Mouse (Mus musculus): Measurements from ENCODE around the gene Eml3.
A peak's percentile ranks its signal among the peaks of the same experiment; 100 is the strongest.
"Not testable (repeated sequence)": the region's sequence is repeated elsewhere in the genome, so short reads cannot be mapped to it uniquely, and the experiment has no call there.

The Eml3 gene

GRCm38 (mm10) chr19:8953135-8954039 lies 24.0 kb downstream of the Eml3 start, which contains the start of gene Tut1:
Gene Tut1 (plus strand): TSS chr19:8953847.
- DNase-seq, result peak; percentile 94

DNA sequence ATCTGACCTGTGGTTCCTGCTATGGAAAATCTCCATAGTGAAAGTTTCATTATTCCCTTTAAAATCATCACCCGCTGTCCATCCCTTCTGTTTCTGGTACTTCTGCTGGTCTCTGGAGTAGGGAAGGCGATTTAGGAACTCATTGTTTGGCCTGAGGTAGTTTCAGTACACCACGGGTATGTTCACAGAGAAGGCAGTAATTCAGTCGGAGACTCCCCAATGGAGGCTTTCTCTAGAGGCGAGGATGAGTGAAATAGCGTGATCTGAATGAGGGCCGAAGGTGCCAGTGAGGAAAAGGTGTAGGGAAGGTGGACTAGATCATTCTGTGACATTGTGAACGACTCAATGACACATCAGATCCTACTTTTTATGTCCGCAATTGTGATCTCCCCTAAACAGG lies 24.8 kb downstream of the Eml3 start:
- no peak for DNase-seq

- DNase-seq, result no peak
Observed at GRCm38 (mm10) chr19:8962256-8962655, 32.9 kb downstream of the Eml3 start.

GRCm38 (mm10) chr19:8965075-8965474 lies 35.7 kb downstream of the Eml3 start:
- no peak for DNase-seq

DNA sequence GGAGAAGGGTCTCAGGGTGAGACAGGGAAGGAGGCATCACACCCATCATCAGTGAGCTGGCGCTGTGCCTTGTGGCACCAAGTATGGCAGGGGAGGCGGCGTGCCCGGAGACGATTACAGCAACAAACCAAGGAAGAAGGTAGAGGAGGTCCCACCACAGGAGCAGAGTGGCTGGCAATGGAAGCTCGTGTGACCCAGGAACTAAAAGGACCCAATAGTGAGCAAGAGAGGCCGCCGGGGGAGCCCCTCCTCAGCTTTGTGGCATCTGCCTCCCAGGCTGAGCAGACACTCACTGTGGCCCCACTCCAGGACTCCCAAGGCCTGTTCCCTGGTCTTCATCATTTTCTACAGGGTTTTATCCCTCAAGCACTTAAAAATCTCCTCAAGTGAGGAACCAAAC lies 36.4 kb downstream of the Eml3 start:
- DNase-seq, result peak in 1 of 2 experiments; percentile 26

DNA sequence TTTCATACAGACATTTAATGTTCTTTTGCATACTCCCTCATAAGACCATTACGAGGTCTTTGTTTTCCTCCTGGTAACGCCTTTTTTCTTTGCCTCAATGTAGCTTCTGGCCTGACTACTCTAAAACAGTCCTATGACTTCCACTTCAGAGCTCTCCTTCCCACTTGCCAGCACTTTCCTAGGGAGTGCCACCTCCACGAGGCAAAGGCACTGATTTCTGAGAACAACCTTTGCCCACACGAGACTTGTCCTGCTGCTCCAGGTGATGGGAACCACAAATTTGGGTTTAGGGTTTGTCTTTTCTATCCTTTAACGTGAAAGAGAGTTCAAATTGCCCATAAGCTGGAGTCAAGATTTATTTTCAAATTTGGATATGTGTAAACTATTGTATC lies 36.8 kb downstream of the Eml3 start:
- DNase-seq, result peak in 1 of 2 experiments; percentile 39

- DNase-seq, result peak; percentile 100
Observed at GRCm38 (mm10) chr19:8966590-8967372, 37.4 kb downstream of the Eml3 start, which contains the start of gene Eef1g. Gene Eef1g (plus strand): TSS chr19:8967041.

DNA sequence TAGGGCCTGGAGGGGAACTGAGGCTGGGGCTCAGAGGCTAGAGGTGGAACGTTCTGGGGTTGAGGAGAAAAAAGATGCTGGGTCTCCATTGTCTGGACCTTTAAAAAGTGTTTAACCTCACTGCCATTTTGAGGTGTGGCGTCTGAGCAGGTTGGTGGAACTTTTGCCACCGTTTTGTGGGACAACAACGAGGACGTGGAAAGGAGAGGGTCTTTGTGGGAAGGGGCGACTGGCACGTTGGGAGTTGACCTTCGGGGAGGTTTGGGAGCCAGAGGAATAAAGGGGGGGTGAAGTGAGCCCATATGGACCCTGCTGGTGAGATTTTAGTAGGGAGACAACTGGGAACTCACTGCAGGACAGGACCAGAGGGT lies 38.0 kb downstream of the Eml3 start:
- no peak for DNase-seq

- DNase-seq, result no peak
Observed at GRCm38 (mm10) chr19:8967893-8968292, 38.5 kb downstream of the Eml3 start.

GRCm38 (mm10) chr19:8972491-8972890 lies 43.1 kb downstream of the Eml3 start:
- not testable (repeated sequence) for DNase-seq

GRCm38 (mm10) chr19:8974638-8975037 lies 45.3 kb downstream of the Eml3 start:
- DNase-seq, result no peak

- no peak for DNase-seq
Observed at GRCm38 (mm10) chr19:8975491-8975890, 46.1 kb downstream of the Eml3 start.

- DNase-seq, result peak; percentile 61 to 77
Observed at GRCm38 (mm10) chr19:8976535-8976934, 47.2 kb downstream of the Eml3 start.

DNA sequence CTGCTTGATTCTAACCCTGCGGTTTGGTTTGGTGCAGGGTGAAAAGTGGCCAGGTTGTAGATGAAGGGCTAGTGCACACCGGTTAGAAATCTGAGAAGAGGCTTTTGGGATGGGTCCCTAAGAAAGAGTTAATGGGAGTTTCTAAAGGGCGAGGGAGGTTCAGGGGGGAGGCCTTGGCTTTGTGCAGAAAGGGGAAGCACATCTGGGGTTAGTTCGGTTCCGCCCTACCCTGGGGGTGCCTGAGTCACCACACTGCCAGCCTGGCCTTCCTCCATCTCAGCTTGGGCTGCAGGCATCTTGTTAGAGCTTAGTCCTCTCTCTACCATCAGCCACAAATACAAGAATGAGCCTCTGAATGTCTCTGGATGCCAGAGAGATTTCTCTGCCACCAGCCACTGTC lies 51.4 kb downstream of the Eml3 start:
- peak; percentile 44 to 56 for DNase-seq

- DNase-seq, result no peak
Observed at GRCm38 (mm10) chr19:8981450-8982168, 52.3 kb downstream of the Eml3 start.

DNA sequence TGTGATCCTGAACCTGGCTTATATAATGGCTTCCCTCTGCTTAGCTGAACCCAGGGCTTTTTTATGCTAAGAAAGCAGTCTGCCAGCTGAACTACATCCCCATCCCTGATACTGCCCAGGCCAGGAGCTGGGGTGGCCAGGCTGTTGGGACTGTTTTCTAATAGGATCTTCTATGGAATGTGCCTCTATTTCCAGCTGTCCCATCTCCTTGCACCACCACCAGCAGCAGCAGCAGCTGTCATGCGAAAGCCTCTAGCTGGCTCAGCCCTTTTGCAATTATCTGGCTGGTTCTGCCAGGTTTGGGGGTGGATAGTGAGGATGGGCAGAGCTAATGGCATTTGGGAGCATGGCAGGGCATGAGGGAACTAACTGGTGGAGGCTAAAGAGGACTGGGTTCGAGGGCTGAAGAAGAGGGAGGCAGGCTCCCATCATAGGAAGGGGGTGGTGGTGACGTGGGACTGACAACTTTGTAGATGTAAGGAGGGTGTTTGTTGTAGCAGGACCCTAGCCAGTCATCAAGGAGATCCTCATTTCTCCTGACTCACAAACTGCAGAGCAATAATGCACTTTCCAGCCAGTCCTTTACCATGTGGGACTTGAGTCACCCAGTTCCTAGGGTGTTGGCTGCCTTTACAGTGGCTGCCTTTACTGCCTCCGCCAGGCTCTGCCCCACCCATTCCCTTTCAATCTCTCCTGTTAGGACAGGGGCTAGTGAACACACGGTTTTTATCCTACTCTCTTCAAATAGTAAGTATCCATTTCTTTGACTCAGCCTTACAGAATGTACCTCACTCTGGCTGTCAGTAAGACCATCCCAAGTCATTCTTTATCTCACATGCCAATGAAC lies 53.2 kb downstream of the Eml3 start:
- DNase-seq, result peak; percentile 37 to 40

DNA sequence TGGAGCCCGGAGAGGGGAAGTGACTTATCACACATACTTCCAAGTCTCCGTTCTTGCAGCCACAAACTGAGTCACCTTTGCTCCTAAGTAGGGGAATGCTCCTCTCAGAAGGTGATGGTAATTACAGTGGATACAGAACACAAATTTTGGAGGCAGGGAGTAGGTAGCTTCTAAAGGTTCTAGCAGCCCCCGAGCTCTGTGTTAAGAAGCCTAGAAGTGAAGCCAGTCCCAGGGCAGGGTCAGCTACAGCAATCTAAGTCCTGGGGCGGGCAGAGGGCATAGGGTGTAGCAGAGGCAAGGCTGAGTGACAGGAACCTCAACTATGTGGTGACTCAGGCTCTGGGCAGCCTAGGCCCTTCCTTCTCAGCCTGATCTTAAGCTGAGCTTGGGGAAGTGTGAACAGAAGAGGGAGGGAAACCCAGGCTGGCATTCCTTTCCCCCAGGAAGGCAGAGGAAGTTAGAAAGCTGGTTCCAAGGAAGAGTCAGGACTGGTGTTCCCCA lies 53.8 kb downstream of the Eml3 start:
- peak; percentile 79 to 81 for DNase-seq

GRCm38 (mm10) chr19:8984255-8984868 lies 55.0 kb downstream of the Eml3 start:
- DNase-seq, result peak; percentile 85 to 88

DNA sequence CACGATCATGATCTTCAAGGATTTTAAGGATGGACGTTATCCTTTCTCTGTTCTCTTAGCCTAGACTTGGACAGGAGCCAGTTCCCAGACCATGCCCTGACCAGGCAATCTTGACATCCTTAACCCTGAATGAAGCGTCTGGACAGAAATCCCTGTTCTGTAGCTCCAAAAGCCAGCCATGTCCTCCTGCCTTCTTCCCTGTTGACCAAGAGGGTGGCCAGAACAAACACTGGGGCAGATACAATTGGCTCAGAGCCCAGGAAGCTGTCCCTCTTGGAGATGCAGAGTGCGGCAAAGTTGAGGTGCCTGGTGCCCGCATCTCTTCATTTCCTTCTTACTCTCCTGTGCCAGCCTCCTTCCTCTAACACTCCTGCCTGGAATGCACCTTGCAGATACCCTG lies 56.5 kb downstream of the Eml3 start:
- peak; percentile 44 to 56 for DNase-seq

DNA sequence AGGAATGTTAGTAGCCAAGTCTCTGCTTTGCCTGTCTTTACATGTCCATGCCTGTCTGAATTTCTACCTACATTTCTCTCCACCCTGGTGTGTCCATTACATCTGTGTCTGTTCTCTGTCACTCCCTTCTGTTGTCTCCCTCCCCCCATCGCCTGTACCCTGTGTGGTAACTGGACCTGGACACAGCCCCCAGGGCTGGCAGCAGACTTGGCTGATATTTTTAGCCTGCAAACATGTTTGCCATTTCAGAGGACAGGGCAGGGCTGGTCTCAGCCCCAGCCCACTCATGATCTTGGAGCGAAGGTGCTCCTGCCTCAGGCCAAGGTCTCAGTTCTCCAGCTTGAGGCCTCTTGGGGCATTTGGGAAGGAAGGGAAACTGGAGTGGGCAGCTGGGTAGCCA lies 58.5 kb downstream of the Eml3 start:
- peak; percentile 56 to 63 for DNase-seq

DNA sequence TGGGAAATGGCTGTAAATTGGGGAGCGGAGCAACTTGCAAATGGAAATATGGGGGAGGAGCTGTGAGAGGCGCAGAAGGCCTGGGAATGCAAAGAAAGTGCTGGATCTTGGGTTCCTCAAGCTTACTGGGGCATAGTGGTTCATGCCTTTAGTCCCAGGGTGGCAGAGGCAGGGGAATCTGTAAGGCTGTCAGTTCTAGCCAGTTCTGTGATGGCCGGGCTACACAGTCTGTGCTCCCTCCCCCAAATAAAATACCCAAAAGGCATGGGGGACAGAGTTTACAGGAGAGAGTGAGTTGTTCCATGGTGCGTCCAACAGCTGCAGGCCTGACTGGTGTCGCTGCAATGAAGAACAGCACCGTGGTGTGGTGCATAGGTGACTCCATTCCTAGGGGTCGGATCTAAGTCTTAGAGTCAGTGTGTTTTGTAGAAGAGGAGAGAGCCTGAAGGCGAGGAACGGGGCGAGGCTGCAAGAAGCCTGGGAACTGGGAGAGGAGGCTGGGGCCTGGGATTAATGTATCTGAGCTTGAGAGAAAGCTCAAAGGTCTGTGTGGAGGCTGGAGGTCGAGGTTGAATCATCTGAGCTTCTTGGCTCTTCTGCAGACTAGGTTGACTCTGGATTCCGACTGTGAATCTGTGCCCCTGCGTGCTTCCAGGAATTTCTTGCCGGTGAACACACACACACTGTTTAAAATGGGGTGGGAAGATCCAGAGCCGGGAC lies 59.2 kb downstream of the Eml3 start:
- no peak for DNase-seq
